Mouse (Mus musculus) thymus, postnatal 36 days (tissue): ENCODE data around the gene Bpifb1.
"Not testable (repeated sequence)": the region's sequence is repeated elsewhere in the genome, so short reads cannot be mapped to it uniquely, and the experiment has no call there.

Experiments used
- DNase-seq, 2 experiments: peaks; one replicate each; pipeline ENCODE4 v3.0.0; 2022; ENCODE audit warnings: mixed read lengths in 2 of 2

The Bpifb1 gene

GRCm38 (mm10) chr2:154190546-154191258 lies at the start of gene Bpifb1:
Bpifb1 (plus strand) TSS chr2:154190818.
- DNase-seq, result no peak

DNA sequence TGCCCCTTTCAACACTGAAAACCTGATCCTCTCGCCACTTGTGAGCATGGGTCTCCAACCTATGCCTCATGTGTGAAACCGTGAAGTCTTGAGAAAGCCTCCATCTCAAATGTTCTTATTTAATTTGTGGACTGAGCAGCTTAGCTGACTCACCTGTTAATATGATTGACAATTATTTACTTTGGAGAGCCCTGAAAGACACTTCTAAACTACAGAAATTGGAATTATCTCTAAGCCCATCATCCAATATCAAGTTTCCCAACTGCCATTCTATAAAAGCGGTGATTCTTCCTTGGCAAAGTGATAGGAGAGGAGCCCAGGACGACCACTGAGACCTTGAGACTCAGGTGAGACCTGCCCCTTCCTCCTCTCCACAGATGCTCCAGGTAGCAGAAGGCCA lies 48.0 kb upstream of the Bpifb1 start, which contains the start of gene Bpifa1:
TSS of gene Bpifa1 (plus strand) at position 301 of the 400 bp plus-strand sequence.
- no peak for DNase-seq

DNA sequence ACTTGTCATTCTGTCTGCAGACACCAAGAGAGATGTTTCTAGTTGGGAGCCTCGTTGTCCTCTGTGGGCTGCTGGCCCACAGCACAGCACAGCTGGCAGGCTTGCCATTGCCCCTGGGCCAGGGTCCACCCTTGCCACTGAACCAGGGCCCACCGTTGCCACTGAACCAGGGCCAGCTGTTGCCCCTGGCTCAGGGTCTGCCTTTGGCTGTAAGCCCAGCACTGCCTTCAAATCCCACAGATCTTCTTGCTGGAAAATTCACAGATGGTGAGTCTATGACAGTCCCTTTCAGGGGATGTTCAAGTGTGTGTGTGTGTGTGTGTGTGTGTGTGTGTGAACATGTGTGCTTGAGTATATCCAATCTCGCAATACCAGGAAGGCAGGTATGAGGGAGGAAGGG lies 46.9 kb upstream of the Bpifb1 start:
- no peak for DNase-seq

GRCm38 (mm10) chr2:154147496-154147895 lies 43.1 kb upstream of the Bpifb1 start:
- no peak for DNase-seq

DNA sequence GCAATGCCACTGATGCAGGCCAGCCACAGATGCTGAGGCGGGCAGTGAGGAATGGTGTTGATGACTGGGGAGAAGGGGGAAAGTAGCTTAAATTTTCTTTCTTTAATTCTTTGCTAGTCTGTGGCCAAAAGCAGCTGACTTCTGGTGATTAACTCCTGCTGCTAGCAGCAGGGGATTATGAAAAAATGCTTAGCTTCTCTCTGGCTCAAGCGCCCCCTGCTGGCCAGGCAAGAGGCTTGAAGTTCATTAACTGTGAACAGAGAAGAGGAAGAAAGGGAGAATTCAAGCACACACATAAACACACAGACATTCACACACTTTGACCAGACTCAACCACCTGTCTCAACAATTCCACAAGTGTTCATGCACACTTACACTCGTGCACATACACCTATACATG lies 32.2 kb upstream of the Bpifb1 start:
- peak; percentile 8 to 10 for DNase-seq

DNA sequence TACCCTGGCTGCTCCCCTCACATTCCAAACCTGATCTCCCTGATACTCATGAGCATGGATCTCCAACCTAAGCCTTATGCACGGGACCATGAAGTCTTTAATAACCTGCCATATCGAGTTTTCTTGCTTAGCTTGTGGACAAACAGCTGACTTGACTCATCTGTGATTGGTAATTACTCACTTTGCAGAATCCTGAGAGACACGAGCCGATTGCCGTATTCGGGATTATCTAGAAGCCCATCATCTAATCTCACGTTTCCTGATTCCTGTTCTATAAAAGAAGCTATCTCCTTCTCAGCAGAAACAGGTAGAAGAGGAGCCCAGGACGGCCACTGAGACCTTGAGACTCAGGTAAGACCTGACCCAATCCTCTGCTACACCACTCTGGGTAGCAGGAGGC lies 28.3 kb upstream of the Bpifb1 start, which contains the start of gene Bpifa5:
TSS of gene Bpifa5 (plus strand) at position 301 of the 400 bp plus-strand sequence.
- DNase-seq, result no peak

GRCm38 (mm10) chr2:154163306-154163705 lies 27.3 kb upstream of the Bpifb1 start:
- no peak for DNase-seq

DNA sequence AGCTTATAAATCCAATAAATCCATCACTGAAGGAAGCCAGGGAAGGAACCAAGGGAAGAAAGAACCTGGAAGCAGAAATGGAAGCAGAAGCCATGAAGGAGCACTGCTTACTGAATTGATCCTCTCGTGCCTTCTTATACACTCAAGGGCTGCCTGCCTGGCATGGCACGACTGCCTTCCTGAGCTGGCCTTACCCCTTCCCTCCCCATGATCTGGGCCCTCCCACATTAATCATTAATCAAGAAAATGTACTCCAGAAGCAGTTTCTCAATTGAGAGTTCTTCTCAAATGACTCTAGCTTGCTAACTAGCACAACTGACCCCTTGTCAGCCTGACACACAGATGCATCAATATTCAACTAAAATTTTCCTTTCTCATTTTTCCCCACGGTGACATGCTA lies 21.4 kb upstream of the Bpifb1 start:
- no peak for DNase-seq

DNA sequence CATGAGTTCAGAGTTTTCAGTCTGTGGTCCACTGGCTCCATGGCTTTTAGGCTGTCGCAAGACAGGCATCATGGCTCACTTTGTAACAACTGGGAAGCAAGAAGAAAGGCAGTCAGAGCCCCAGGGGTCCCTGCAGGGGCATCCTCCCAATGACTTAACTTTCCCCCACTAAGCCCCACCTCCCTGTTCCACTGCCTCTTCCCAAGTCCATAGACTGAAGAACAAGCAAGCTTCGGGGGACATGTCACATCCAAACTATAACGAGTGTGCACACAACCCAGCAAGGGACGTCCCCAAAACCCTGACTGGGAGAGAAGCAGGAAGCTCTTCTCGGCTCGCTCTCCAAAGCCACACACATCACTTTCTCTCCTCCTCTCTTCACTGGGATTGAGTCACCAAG lies 19.0 kb upstream of the Bpifb1 start:
- DNase-seq, result no peak

GRCm38 (mm10) chr2:154173313-154173712 lies 17.3 kb upstream of the Bpifb1 start:
- peak in 1 of 2 experiments; percentile 3 for DNase-seq

- DNase-seq, result not testable (repeated sequence)
Measured at GRCm38 (mm10) chr2:154181900-154182299, 8.7 kb upstream of the Bpifb1 start.

DNA sequence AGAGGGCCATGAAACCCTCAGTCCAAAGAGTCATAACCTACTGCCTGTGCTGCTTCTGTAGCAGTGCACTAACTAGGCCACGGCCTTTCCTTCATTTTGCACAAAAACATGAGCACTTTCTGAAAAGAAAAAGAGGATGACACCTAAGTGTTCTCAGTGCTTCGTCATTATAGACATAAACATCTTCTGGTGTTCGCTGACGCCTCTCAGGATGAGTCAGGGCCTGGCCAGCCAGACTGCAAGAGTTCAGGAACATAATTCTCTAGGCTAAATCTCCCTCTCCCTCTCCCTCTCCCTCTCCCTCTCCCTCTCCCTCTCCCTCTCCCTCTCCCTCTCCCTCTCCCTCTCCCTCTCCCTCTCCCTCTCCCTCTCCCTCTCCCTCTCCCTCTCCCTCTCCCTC lies 7.6 kb upstream of the Bpifb1 start:
- DNase-seq, result not testable (repeated sequence)

DNA sequence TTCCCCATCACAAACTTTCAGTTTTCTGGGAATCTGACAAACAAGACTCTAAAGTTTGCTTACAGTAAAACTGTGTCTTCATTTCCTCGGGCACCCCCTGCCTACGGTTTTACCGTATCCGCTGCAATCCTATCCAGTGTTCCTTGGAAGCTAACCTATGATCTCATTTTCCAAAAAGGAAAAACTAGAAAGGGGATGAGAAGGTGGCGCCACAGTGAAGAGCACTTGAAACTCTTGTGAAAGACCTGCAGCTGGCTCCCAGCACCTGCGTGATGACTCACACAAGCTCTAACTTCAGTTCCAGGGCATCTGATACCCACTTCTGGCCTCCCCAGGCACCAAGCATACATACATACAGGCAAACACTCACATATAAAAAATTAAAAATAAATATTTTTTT lies 5.3 kb upstream of the Bpifb1 start:
- no peak for DNase-seq

GRCm38 (mm10) chr2:154185748-154186147 lies 4.9 kb upstream of the Bpifb1 start:
- no peak for DNase-seq

GRCm38 (mm10) chr2:154187468-154187867 lies 3.1 kb upstream of the Bpifb1 start:
- no peak for DNase-seq

- DNase-seq, result no peak
Measured at GRCm38 (mm10) chr2:154189877-154190434, 662 bp upstream of the Bpifb1 start.

DNA sequence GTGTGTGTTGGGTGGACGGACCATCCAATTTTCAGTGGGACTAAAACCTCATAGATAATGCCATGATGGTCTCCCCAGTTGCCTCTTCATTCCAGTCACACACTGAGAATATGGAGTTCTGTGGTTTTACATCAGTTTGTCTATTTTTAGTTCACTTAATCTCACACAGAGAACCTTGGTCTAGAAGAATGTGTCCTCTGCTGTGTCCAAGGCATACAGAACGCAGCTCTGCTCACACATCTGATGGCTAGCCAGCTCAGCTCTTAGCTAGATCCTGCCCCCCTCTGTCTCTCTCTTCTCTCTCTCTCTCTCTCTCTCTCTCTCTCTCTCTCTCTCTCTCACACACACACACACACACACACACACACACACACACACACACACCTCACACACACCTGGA lies 1.5 kb downstream of the Bpifb1 start:
- DNase-seq, result no peak

GRCm38 (mm10) chr2:154193071-154193470 lies 2.5 kb downstream of the Bpifb1 start:
- DNase-seq, result no peak

DNA sequence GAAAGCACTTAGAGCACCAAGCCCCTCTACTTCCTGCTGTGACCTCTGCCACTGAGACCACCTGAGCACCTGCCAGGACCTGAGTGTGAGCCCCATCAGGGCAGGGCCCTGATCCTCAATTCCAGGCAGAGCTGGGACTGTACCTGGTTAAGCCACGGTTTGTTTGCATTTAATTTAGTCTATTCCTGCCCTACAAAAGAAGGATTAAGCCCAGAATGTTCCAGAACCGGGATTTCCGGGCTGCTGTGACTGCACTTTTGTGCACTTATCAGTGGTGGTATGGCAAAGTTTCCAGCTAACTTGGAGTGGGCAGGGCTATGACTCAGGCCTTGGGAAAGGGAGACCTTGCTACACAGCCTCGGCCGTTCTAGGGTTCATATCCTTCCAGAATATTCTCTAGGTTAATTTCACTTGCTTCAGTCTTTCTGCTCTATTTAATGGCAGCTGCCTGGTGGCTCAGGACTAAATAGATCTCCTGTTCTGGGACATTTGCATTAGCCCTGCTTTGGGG lies 3.4 kb downstream of the Bpifb1 start:
- DNase-seq, result no peak

DNA sequence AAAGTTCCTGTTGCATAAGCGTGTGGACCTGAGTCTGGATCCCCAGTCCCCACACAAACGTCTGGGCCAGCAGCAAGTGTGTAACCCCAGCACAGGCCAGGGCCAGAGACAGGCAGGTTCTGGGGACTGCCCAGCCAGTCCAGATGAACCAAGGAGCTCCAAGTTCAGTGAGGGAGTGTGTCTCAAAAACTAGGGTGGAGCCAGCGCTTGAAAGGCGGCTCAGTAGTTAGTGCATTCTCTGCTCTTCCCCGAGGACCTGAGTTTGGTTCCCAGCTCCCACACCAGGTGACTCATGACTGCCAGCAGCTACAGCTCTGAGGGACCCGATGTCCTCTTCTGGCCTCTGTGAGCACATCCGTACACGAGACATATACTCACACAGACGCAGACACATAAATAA lies 6.4 kb downstream of the Bpifb1 start:
- DNase-seq, result no peak

DNA sequence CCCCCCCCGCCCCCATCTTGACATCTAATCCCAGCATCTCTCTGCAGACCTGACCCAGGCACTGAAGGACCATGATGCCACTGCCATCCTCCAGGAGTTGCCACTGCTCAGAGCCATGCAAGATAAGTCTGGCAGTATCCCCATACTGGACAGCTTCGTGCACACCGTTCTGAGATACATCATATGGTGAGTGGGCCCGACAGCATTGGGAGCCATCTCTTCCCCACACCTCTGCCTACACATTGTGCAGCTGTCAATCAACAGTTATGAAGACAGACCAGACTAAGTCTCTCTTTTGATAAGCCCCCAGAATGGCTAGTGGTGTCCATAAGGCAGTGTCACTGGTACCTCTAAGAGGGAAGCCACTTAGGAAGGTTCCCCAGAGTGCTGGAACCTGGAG lies 14.0 kb downstream of the Bpifb1 start:
- no peak for DNase-seq

DNA sequence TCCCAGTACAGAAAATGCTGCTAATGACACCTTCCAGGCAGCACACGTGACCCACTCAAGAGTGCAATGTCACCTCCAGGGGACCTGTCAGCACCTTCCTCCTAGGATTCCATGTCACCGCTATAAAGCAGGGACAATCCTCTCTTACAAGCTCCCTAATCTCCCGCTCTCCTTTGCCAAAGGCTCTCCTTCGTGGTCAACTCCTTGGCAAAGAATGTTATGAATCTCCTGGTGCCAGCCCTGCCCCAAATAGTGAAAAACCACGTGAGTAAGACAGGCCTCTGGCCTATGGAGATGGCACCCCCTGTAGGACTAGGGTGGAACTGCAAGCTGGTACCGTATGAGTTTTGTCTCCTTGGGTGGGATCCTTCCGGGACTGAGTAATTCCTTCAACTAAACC lies 16.3 kb downstream of the Bpifb1 start:
- peak; percentile 16 to 20 for DNase-seq

- DNase-seq, result no peak
Measured at GRCm38 (mm10) chr2:154209112-154209511, 18.5 kb downstream of the Bpifb1 start.

GRCm38 (mm10) chr2:154211121-154211520 lies 20.5 kb downstream of the Bpifb1 start:
- DNase-seq, result no peak
